Mouse (Mus musculus) C2C12 (cell line): ENCODE results near the gene Tbcd. TPM values are rescaled to one million over a fixed set of nuclear protein-coding genes. Genes with fewer than 3 reads are reported as not detected.

Source experiments
- H3K27me3 ChIP-seq: one replicate; pipeline ENCODE4 v1.6.1; 2011; ENCODE audit not compliant: control insufficient read depth, insufficient read depth, insufficient read length
- H3K36me3 ChIP-seq: one replicate; pipeline ENCODE4 v1.6.1; 2011; ENCODE audit not compliant: control insufficient read depth, insufficient read depth
- H3K4me3 ChIP-seq: one replicate; pipeline ENCODE4 v1.5.1; 2011; ENCODE audit warnings: mild to moderate bottlenecking, control low read depth; ENCODE audit not compliant: poor library complexity, insufficient read depth, severe bottlenecking
- H3K79me2 ChIP-seq: one replicate; pipeline ENCODE4 v1.6.1; 2011; ENCODE audit not compliant: control insufficient read depth, insufficient read depth
- H3K79me3 ChIP-seq: one replicate; pipeline ENCODE4 v1.6.1; 2011; ENCODE audit warnings: low read depth, control low read depth
- H3ac ChIP-seq: one replicate; pipeline ENCODE3; 2011; ENCODE audit warnings: low read depth; ENCODE audit not compliant: control insufficient read depth, insufficient read length
- CEBPB ChIP-seq: IDR thresholded peaks from one replicate; pipeline ENCODE4 v1.6.1; 2011; ENCODE audit warnings: low read depth, mild to moderate bottlenecking, control low read depth, moderate library complexity
- CTCF ChIP-seq: IDR thresholded peaks from one replicate; pipeline ENCODE4 v1.5.1; 2011; ENCODE audit not compliant: control insufficient read depth, insufficient read depth, insufficient read length
- FOSL1 ChIP-seq: IDR thresholded peaks from one replicate; pipeline ENCODE4 v1.8.0; 2011; ENCODE audit warnings: mild to moderate bottlenecking, low read length; ENCODE audit not compliant: poor library complexity, insufficient read depth, severe bottlenecking
- MAX ChIP-seq: IDR thresholded peaks from one replicate; pipeline ENCODE4 v1.6.1; 2011; ENCODE audit warnings: mild to moderate bottlenecking, control low read depth
- MYOD1 ChIP-seq: IDR thresholded peaks from one replicate; pipeline ENCODE4 v1.6.1; 2011; ENCODE audit warnings: low read depth; ENCODE audit not compliant: control insufficient read depth, insufficient read length
- MYOG ChIP-seq: IDR thresholded peaks from one replicate; pipeline ENCODE4 v1.6.1; 2011; ENCODE audit not compliant: control insufficient read depth, insufficient read length; ENCODE audit errors: extremely low read depth
- USF1 ChIP-seq: IDR thresholded peaks from one replicate; pipeline ENCODE4 v1.6.1; 2011; ENCODE audit warnings: low read depth, mild to moderate bottlenecking, control low read depth, moderate library complexity
- polyA plus RNA-seq: library from polyadenylated mRNA; unstranded; fragments of >200 nt; fragmentation: generic; extraction: Trizol; gene quantifications from one replicate; pipeline ENCODE4 v1.2.1, GENCODE M21; 2012; ENCODE audit warnings: missing spikeins

Tbcd gene
- polyA plus RNA-seq, 1 experiment, result 69.2 TPM

- no peaks in the 10 kb centered on the region for H3K79me2 ChIP-seq
- no peak for TF ChIP-seq FOSL1
- no peak for TF ChIP-seq CEBPB
- TF ChIP-seq MYOD1, result no peak
- no peak for TF ChIP-seq CTCF
- TF ChIP-seq MAX, result no peak
- no peak for TF ChIP-seq USF1
- no peak for TF ChIP-seq MYOG
These were observed 112.5 kb downstream of the Tbcd start for GRCm38 (mm10) chr11:121564265-121564664.

GRCm38 (mm10) chr11:121581856-121582255, 130.1 kb downstream of the Tbcd start:
- H3K27me3 ChIP-seq, result no peaks in the 10 kb centered on the region
- H3ac ChIP-seq, result no peak overlapping the region
- no peak for TF ChIP-seq USF1
- TF ChIP-seq MAX, result no peak
- no peak for TF ChIP-seq CTCF
- TF ChIP-seq CEBPB, result no peak
- no peak for TF ChIP-seq MYOD1
- no peak for TF ChIP-seq MYOG
- no peak for TF ChIP-seq FOSL1
- H3K79me2 ChIP-seq, result no peaks in the 10 kb centered on the region
- H3K4me3 ChIP-seq, result no peak overlapping the region
- peaks cover 40% of the 10 kb centered on the region for H3K36me3 ChIP-seq
- no peaks in the 10 kb centered on the region for H3K79me3 ChIP-seq

More at GRCm38 (mm10) chr11:121564265-121564664, 112.5 kb downstream of the Tbcd start:
- H3ac ChIP-seq, result no peak overlapping the region
- H3K27me3 ChIP-seq, result no peaks in the 10 kb centered on the region
- peaks cover 18% of the 10 kb centered on the region for H3K36me3 ChIP-seq
- no peak overlapping the region for H3K4me3 ChIP-seq
- no peaks in the 10 kb centered on the region for H3K79me3 ChIP-seq

- no peak overlapping the region for H3ac ChIP-seq
- no peaks in the 10 kb centered on the region for H3K79me2 ChIP-seq
- no peaks in the 10 kb centered on the region for H3K79me3 ChIP-seq
- H3K36me3 ChIP-seq, result peaks cover 71% of the 10 kb centered on the region
- no peaks in the 10 kb centered on the region for H3K27me3 ChIP-seq
- TF ChIP-seq CEBPB, result no peak
- TF ChIP-seq MAX, result peak; percentile 29
- peak; percentile 83 for TF ChIP-seq MYOD1
- H3K4me3 ChIP-seq, result no peak overlapping the region
These were observed 145.5 kb downstream of the Tbcd start for GRCm38 (mm10) chr11:121597254-121597653.

GRCm38 (mm10) chr11:121601422-121601821, 149.7 kb downstream of the Tbcd start:
- Histone ChIP-seq H3ac (no peak overlapping the region), H3K36me3 (peaks cover 64% of the 10 kb centered on the region), H3K79me2 (no peaks in the 10 kb centered on the region)

GRCm38 (mm10) chr11:121605604-121606003, 153.9 kb downstream of the Tbcd start:
- Histone ChIP-seq H3K79me2 (no peaks in the 10 kb centered on the region), H3K27me3 (no peaks in the 10 kb centered on the region), H3K79me3 (no peaks in the 10 kb centered on the region), H3ac (no peak overlapping the region), H3K36me3 (peaks cover 60% of the 10 kb centered on the region), H3K4me3 (no peak overlapping the region)
- TF ChIP-seq MYOD1 (peak; percentile 84), CEBPB (no peak), FOSL1 (no peak)

More at GRCm38 (mm10) chr11:121601422-121601821, 149.7 kb downstream of the Tbcd start:
- no peaks in the 10 kb centered on the region for H3K79me3 ChIP-seq
- no peak overlapping the region for H3K4me3 ChIP-seq
- no peaks in the 10 kb centered on the region for H3K27me3 ChIP-seq
- no peak for TF ChIP-seq CTCF
- TF ChIP-seq MAX, result no peak
- TF ChIP-seq CEBPB, result no peak
- no peak for TF ChIP-seq MYOD1
- TF ChIP-seq MYOG, result no peak
- TF ChIP-seq USF1, result no peak
- TF ChIP-seq FOSL1, result no peak

- TF ChIP-seq MAX (no peak), CEBPB (no peak), CTCF (no peak), FOSL1 (no peak)
- no peaks in the 10 kb centered on the region for H3K79me2 ChIP-seq
- no peaks in the 10 kb centered on the region for H3K79me3 ChIP-seq
- H3K4me3 ChIP-seq, result no peak overlapping the region
- H3K27me3 ChIP-seq, result no peaks in the 10 kb centered on the region
- H3ac ChIP-seq, result no peak overlapping the region
- H3K36me3 ChIP-seq, result peaks cover 57% of the 10 kb centered on the region
These were observed 159.2 kb downstream of the Tbcd start for GRCm38 (mm10) chr11:121610976-121611375.
